Mouse (Mus musculus) spleen, adult 12 weeks (tissue): ENCODE results near the gene Tmem233.

Experiments
- DNase-seq: peaks from one replicate; pipeline ENCODE4 v3.0.0; 2022; ENCODE audit warnings: low spot score

Tmem233 gene

DNA sequence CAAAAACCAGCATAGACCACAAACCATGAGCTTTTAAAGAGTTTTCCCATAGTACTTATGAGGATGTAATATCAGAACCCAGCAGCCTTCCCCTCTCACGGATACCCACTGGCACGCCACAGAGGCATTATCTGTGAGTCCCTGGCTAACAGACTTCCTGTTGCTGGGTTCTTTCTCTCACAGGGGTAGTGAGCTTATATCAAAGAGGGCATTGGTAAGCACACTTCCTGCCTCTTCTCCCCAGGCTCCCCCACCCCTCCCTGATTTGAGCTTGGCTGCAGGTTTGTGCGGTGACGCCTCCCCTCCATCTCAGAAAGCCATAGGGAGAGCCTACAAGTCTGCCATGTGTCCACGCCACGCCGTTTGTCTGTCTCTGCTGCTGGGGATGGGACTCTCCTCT lies 54.0 kb downstream of the Tmem233 start:
- no peak for DNase-seq

DNA sequence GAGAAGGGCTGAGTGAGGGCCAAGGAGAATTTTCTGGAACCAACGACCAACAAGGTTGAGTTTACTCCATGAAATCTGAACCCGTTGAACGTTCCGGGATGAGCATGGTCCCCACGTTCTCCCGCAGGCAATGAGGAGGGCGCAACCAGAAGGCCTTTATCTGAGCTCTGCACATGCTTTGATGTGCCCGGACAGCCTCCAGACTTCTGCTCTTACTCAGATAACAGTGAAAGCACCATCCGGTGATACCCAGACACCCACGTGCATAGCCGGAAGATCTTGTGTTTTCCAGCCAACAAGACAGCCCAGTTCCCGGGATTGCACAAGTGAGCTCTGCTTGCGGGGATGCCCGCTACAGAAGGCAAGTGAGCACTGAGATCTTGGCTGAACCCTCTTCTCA lies 56.5 kb downstream of the Tmem233 start:
- DNase-seq, result peak; percentile 70

- DNase-seq, result no peak
These were observed 56.9 kb downstream of the Tmem233 start for GRCm38 (mm10) chr5:116026107-116026506.

DNA sequence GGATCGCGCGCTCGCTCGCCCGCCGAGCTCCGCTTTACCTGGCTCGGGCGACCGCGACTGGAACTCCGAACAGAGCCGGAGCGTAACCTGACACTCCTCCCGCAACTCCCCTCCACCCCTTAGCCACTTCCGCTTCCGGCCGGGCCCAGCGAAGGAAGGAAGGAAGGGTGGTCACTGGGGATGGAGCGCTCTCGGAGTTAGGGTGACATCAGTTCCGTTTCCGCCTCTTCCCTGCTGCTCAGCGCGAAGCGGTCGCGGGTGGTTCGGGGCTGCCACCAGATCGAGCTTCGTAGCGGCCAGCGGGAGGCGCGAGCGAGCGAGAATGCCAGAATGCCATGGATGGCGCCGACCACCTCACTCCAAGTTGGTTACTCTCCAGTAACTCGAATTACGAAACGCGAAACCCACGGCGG lies 58.7 kb downstream of the Tmem233 start, which contains the start of gene Prkab1:
Gene Prkab1 (minus strand): TSS at position 182 of the 413 bp plus-strand sequence.
- DNase-seq, result peak; percentile 87

GRCm38 (mm10) chr5:116023821-116024284 lies 59.2 kb downstream of the Tmem233 start:
- DNase-seq, result no peak

GRCm38 (mm10) chr5:116023251-116023661 lies 59.8 kb downstream of the Tmem233 start:
- no peak for DNase-seq

- DNase-seq, result no peak
These were observed 60.3 kb downstream of the Tmem233 start for GRCm38 (mm10) chr5:116022658-116023200.

GRCm38 (mm10) chr5:116022131-116022530 lies 60.9 kb downstream of the Tmem233 start:
- DNase-seq, result no peak

DNA sequence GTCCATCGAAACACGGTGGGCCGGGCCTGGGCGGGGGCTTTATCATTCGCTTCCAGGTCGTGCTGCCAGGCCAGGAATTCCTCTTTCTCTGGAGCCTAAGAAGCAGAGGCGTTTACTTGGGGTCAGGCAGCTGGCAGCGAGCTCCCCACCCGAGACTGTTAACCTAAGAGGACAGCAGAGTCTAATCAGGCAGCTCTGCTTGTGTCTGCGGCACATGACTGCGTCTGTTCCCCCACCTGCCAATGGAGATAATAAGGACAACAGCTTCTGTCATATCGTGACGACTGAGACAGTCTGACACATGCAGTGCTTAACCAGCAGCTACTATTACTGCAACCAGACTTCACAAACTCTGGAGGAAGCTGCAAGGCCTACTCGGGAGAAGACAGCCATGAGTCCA lies 61.5 kb downstream of the Tmem233 start:
- no peak for DNase-seq

GRCm38 (mm10) chr5:116019371-116019770 lies 63.7 kb downstream of the Tmem233 start:
- DNase-seq, result no peak

DNA sequence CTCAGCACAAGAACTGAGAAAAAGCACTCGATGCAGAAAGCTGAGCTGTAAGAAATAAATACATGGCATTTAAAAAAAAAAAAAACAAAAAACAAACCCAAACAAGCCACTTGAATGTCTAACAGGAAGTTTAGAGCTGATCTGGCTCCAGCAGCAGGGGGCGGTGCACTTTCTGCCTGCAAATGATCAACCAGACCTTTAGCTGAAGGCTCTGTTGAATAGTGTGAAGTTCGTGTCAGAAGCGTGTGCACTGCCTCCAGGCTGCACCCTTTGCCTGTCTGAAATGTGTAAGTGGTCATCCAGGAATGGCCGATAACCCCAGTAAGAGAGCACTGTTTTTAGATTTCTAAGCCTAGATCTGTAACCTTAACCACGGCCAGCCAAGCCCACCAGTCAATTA lies 64.3 kb downstream of the Tmem233 start:
- DNase-seq, result no peak

DNA sequence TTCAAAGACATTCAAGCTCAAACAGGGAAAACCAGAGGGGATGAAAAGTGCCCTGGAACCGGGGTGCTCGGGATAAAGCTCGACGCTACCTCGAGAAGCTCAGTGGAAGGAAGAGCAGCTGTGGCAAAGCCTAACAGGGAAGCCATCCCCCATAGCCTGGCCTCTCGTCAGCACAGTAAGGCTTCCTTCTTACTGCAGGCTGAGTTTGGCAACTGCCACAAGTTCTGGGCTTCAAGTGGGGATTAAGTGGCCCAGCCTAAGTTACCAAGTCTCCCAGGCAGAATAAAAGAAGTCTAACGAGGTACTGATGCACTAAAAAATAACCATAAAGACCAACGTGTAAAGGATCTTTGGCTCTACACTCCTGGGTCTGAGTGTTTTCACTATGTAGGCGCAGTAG lies 64.8 kb downstream of the Tmem233 start:
- DNase-seq, result no peak

DNA sequence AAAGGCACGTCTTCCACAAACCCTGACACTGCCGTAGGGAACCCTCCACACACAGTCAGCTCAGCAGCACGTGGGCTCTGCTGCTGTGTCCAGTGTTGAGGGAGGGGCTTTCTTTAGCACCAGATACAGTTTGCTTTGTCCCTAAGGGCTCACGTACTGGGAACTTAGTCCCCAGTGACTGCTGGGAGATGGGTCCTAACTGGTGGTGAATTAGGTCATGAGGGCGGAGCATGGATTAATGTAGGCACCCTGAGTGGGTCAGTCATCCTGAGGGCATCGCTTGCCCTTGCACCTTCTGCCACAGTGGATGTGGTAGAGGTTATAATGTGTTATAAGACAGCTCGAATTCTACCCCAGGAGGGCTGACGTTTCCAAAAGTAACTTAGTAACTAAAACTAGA lies 65.7 kb downstream of the Tmem233 start:
- no peak for DNase-seq

DNA sequence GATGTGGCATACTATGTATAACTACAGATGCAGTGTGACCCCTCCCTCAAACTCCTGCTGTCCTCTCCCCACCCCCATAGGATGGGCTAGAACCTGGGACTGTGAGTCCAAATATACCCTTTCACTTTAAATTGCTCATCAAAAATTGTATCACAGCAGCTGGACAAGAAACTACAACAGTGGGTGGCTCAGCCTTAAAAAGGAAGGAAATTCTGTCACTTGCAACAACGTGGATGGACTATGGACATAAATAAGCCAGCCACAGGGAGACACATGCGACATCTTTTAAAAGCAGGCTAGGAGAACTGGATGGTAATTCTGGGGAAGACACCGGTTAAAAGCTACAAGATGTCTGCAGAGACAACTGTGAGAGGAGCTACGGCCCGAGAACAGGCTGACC lies 66.5 kb downstream of the Tmem233 start:
- DNase-seq, result no peak

GRCm38 (mm10) chr5:116014237-116014636 lies 68.8 kb downstream of the Tmem233 start:
- DNase-seq, result no peak

DNA sequence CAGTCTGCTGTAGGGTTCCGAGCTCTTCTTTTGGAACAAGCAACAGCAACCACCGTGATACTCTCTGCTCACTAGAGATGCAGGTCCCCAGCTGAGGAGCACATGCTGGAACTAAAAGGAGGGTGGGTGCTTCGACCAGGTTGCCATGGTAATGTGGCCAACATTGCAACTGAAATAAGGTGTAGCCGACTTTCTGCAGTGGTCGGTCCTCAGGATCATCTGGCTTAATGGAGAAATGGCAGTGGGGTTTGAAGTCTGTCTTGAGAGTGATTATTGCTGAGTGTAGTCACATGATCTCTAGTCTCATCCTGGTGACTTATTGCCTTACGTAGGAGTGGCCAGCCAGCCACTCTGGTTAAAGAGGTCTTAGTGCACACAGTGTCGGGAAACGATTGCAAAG lies 69.2 kb downstream of the Tmem233 start:
- no peak for DNase-seq

- no peak for DNase-seq
These were observed 70.5 kb downstream of the Tmem233 start for GRCm38 (mm10) chr5:116012503-116012902.

- no peak for DNase-seq
These were observed 71.3 kb downstream of the Tmem233 start for GRCm38 (mm10) chr5:116011700-116012099.

- DNase-seq, result no peak
These were observed 73.0 kb downstream of the Tmem233 start for GRCm38 (mm10) chr5:116009884-116010627.

DNA sequence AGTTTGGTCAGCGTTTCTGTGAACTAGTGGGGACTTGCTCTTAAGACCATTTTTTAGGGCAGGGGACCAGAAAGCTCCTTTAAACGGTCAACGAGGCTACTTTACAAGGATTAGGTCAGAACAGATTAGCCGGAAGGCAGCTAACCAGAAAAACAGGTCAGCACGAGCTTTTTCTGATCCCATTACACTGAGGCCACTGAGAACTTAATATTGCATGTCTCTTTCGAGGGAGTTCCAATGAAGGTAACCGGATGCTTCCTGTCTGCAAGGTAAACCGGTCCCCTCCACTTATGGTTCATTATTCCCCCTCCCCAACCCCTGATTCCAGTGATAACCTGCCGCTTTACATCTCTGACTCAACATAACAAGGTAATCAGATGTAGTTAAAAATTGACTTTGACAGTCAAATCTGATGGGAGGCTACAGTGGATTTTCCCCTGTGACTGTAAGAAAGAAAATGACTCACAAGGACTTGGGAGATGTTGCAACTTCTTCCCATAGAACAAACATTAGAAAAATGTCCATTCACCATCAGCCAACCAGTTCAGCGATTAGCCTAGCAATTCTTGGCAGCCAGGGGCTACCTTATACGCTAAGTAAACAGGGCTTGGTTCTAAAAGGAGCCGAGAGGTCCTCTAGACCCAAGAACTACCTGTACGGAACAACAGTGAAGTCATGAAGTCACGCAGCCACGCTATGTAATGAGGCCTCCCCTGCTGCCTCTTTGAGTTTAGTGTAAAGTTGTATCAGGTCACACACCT lies 73.8 kb downstream of the Tmem233 start:
- DNase-seq, result no peak

DNA sequence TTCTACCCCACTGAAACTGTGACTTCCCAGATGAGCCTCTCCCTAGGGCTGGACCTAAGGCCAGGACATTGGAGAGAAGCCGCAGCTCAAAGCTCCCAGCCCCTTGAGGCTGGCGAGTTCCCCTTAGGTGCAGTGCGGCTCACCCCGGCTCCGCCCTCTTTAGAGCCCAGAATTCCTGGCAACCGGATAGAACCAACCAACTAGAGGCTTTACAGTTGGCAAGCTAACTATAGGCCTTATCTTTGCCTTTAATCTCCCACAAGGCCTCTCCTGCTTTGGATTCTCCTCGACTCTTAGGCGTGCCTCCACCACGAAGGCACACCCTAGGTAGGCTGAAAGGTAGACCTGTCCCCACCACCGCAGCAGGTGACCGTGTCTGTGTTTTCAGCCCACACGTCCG lies 75.3 kb downstream of the Tmem233 start:
- DNase-seq, result no peak

DNA sequence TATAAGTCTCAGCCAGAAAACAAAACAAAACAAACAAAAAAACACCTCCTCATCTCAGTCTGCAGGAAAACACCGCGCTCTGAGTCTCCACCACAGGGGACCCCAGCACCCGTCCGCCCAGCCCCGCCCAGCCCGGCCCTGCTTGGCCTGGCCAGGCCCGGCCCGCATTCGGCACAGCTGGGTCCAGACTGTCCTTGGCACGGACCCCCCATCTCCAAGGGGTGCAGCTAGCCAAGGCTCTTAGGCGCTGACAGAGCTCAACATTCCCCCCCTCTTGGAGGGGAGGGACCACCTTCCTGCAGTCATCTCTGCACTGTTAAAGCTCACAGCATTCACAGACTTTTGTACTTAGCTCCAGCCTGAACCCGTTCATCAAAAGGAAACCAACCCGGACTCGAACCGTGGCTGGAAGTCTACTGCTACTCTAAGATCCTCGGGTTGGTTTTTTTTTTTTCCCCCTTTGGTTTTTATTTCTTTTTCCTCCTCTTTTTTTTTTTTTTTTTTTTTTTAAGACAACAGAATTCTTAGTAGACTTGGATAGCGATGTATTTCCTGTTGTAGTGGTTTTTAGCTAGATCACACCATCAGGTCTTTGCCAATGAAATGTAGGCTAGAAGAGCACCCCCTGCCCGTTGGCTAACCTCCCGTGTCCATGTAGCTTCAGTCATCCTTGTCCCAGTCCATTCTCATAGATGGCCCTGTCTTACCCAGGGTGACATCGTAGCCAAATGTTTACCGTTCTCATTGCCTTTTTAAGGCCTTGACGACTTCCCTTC lies 76.5 kb downstream of the Tmem233 start:
- DNase-seq, result no peak
